Mouse (Mus musculus): ENCODE measurements around the gene Olfr814. TPM values are rescaled to one million over a fixed set of nuclear protein-coding genes. Genes with fewer than 3 reads are reported as not detected.
A peak's percentile ranks its signal among the peaks of the same experiment; 100 is the strongest.
"Not testable (repeated sequence)": the region's sequence is repeated elsewhere in the genome, so short reads cannot be mapped to it uniquely, and the experiment has no call there.

Gene Olfr814
- polyA plus RNA-seq (2014; fragmentation: Nextera tagmentation; extraction: Ambion mirVana): not detected in 2 replicates

DNA sequence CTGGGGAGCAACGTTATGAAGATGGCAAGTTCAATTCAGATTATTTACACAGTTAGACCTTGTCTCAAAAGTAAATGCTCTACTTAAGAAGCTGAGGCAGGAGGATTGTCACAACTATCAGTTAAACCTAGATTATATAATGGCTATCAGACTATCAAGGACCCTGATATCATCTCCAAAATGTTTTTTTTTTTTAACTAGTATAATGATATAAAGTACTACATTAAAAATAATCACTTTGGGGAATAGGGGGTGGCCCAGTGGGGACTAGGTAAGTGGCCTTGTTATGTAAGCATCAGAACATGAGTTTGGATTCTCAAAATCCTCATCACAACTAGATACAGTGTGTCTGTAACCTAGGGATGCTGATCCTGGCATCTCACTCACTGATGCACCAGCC, at the start of gene Olfr814:
TSS of gene Olfr814 (minus strand) at position 101 of the 400 bp plus-strand sequence.
- not testable (repeated sequence) for H3K4me1 ChIP-seq (ENCODE audit: control insufficient read depth, insufficient read depth, low read length); DNase-seq (ENCODE audit: low spot score); H3K9ac ChIP-seq (ENCODE audit: low read length); H3K36me3 ChIP-seq (ENCODE audit: control insufficient read depth, insufficient read depth, low read length); H3K27me3 ChIP-seq (replicated peaks; ENCODE audit: control insufficient read depth, insufficient read depth, low read length); H3K9me3 ChIP-seq (replicated peaks; ENCODE audit: control insufficient read depth, low read length); H3K4me2 ChIP-seq (ENCODE audit: low read length); ATAC-seq; H3K4me3 ChIP-seq (ENCODE audit: low read depth, low read length); H3K27ac ChIP-seq (ENCODE audit: low read depth, low read length)
- WGBS: no CpG with 5 or more reads among the region's 1 CpGs

DNA sequence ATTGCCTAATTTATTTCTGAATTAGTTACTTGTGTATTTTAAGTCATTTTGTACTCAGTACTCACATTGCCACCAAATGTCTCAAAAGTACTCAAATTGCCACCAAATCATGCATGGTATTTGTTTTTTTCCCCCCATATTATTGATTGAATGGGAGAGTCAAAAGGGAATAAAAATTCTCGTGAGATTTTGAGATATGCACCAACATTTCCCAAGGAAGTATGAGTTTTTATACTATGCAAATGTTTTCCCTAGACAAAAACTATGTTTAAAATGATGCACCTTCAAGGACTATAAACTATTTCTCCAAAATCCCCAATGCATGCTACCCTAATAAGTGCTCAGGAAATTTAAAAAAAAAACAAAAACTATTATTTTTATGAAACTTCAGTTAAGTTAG, 35.8 kb upstream of the Olfr814 start, which contains the start of gene Olfr816:
TSS of gene Olfr816 (minus strand) at position 101 of the 400 bp plus-strand sequence.
- Histone ChIP-seq H3K4me1 (ENCODE audit: control insufficient read depth, insufficient read depth, low read length) (no peaks in the 10 kb centered on the region), H3K9ac (ENCODE audit: low read length) (no peak within 1 kb of the TSS), H3K27ac (ENCODE audit: low read depth, low read length) (no peak within 1 kb of the TSS), H3K27me3 (replicated peaks; ENCODE audit: control insufficient read depth, insufficient read depth, low read length) (no peaks in the 10 kb centered on the region), H3K4me2 (ENCODE audit: low read length) (no peak within 1 kb of the TSS), H3K36me3 (ENCODE audit: control insufficient read depth, insufficient read depth, low read length) (no peaks in the 10 kb centered on the region), H3K4me3 (ENCODE audit: low read depth, low read length) (no peak within 1 kb of the TSS), H3K9me3 (replicated peaks; ENCODE audit: control insufficient read depth, low read length) (no peaks in the 10 kb centered on the region)
- ATAC-seq (no peak), DNase-seq (ENCODE audit: low spot score) (no peak)
- WGBS: 76% methylated on average over 1 of the region's 1 CpGs

DNA sequence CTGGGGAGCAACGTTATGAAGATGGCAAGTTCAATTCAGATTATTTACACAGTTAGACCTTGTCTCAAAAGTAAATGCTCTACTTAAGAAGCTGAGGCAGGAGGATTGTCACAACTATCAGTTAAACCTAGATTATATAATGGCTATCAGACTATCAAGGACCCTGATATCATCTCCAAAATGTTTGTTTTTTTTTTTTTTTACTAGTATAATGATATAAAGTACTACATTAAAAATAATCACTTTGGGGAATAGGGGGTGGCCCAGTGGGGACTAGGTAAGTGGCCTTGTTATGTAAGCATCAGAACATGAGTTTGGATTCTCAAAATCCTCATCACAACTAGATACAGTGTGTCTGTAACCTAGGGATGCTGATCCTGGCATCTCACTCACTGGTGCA, 26.1 kb upstream of the Olfr814 start, which contains the start of gene Olfr815:
TSS of gene Olfr815 (minus strand) at position 101 of the 400 bp plus-strand sequence.
- not testable (repeated sequence) for H3K4me1 ChIP-seq (ENCODE audit: control insufficient read depth, insufficient read depth, low read length); ATAC-seq; H3K27me3 ChIP-seq (replicated peaks; ENCODE audit: control insufficient read depth, insufficient read depth, low read length); H3K9ac ChIP-seq (ENCODE audit: low read length); H3K36me3 ChIP-seq (ENCODE audit: control insufficient read depth, insufficient read depth, low read length); DNase-seq (ENCODE audit: low spot score); H3K27ac ChIP-seq (ENCODE audit: low read depth, low read length); H3K9me3 ChIP-seq (replicated peaks; ENCODE audit: control insufficient read depth, low read length); H3K4me3 ChIP-seq (ENCODE audit: low read depth, low read length); H3K4me2 ChIP-seq (ENCODE audit: low read length)
- no CpG with 5 or more reads among the region's 1 CpGs for WGBS

DNA sequence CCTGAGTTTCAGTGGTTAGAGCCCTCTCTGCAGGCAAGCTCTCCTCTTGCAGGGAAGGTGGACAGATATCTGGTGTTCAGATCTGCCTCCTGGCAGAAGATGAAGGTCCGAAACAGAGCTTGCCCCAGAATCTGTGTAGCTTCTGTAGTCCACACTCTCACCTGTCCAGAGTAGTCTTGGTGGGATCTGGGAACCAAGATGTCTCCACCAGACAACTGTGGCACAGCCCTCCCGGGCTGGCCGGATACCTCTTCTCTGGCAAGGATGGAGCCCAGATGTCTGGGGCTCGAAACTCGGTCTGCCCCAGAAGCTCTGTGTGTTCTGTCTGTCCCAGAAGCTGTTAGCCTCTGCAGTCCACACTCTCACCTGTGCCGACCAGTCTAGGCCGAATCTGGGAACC, 6.3 kb upstream of the Olfr814 start:
- Histone ChIP-seq H3K9me3 (replicated peaks; ENCODE audit: control insufficient read depth, low read length) (no peaks in the 10 kb centered on the region), H3K4me2 (ENCODE audit: low read length) (no peak overlapping the region), H3K27me3 (replicated peaks; ENCODE audit: control insufficient read depth, insufficient read depth, low read length) (no peaks in the 10 kb centered on the region), H3K36me3 (ENCODE audit: control insufficient read depth, insufficient read depth, low read length) (no peaks in the 10 kb centered on the region), H3K9ac (ENCODE audit: low read length) (no peak overlapping the region), H3K27ac (ENCODE audit: low read depth, low read length) (no peak overlapping the region), H3K4me1 (ENCODE audit: control insufficient read depth, insufficient read depth, low read length) (no peaks in the 10 kb centered on the region), H3K4me3 (ENCODE audit: low read depth, low read length) (no peak overlapping the region)
- 93% methylated on average over 7 of the region's 7 CpGs for WGBS
- ATAC-seq (no peak), DNase-seq (ENCODE audit: low spot score) (no peak)

DNA sequence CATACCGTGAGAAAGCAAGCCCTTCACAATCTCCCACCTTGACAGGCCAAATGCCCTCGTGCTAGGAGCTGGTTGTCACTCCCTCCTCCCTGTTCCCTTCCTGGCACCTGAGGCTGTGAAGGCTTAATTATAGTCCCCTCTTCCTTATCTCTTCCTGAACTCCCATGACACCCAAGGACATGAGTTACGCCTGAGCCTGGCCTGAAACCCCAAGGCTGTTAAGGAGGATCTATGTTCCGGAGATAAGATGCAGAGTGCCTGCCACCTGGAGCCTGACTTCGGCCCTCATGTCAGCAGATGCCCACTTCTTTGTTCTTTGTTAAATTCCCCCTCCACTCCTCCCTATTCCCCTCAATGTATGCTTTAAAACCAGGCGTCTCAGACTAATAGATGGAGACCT, 5.8 kb upstream of the Olfr814 start:
- H3K36me3 ChIP-seq (ENCODE audit: control insufficient read depth, insufficient read depth, low read length); H3K4me2 ChIP-seq (ENCODE audit: low read length); H3K4me3 ChIP-seq (ENCODE audit: low read depth, low read length); H3K9me3 ChIP-seq (replicated peaks; ENCODE audit: control insufficient read depth, low read length); H3K4me1 ChIP-seq (ENCODE audit: control insufficient read depth, insufficient read depth, low read length); H3K9ac ChIP-seq (ENCODE audit: low read length); H3K27ac ChIP-seq (ENCODE audit: low read depth, low read length); ATAC-seq; H3K27me3 ChIP-seq (replicated peaks; ENCODE audit: control insufficient read depth, insufficient read depth, low read length); DNase-seq (ENCODE audit: low spot score): not testable (repeated sequence)
- 87% methylated on average over 6 of the region's 6 CpGs for WGBS

DNA sequence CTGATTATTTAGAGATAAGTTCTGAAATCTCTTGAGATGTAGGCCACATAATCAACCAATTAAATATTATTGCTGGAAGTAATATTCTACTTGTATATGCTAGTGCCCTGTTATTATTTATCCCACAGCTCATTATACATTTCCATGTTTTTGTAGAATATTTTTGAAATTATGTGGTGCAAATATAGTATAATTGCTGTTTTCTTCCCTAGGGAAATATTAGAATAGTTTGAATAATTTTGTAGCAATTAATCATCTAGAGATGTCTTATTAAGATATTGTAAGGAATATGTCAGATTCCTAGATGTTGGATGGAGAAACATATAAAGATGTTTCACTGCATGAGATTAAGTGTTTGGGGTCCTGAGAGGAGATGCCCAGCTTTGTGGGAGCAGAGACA, 24.6 kb downstream of the Olfr814 start, which contains the start of gene Olfr813:
TSS of gene Olfr813 (plus strand) at position 301 of the 400 bp plus-strand sequence.
- Histone ChIP-seq H3K4me3 (ENCODE audit: low read depth, low read length) (no peak within 1 kb of the TSS), H3K4me2 (ENCODE audit: low read length) (no peak within 1 kb of the TSS), H3K27me3 (replicated peaks; ENCODE audit: control insufficient read depth, insufficient read depth, low read length) (no peaks in the 10 kb centered on the region), H3K27ac (ENCODE audit: low read depth, low read length) (no peak within 1 kb of the TSS), H3K36me3 (ENCODE audit: control insufficient read depth, insufficient read depth, low read length) (no peaks in the 10 kb centered on the region), H3K9ac (ENCODE audit: low read length) (no peak within 1 kb of the TSS), H3K9me3 (replicated peaks; ENCODE audit: control insufficient read depth, low read length) (no peaks in the 10 kb centered on the region), H3K4me1 (ENCODE audit: control insufficient read depth, insufficient read depth, low read length) (no peaks in the 10 kb centered on the region)
- ATAC-seq (no peak), DNase-seq (ENCODE audit: low spot score) (no peak)

DNA sequence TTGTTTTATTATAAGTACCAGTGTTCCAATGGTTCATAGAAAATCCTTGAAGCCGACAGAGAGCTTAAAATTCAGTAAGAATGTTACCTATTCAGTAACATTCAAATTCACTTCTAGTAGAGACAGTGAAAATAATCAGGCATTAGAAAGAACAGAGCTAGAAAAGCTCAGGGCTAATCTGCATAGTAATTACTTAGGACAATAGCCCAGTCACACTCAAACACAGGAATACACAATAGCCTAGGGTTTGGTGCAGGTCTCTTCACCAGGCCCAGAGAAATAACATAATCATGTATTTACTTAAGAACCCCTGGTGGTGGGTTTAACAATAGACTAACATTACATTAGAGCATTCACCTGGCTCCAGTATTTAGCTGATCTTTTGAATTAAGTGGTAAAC, 32.3 kb downstream of the Olfr814 start:
- Histone ChIP-seq H3K36me3 (ENCODE audit: control insufficient read depth, insufficient read depth, low read length) (no peaks in the 10 kb centered on the region), H3K27ac (ENCODE audit: low read depth, low read length) (no peak overlapping the region), H3K9ac (ENCODE audit: low read length) (no peak overlapping the region), H3K9me3 (replicated peaks; ENCODE audit: control insufficient read depth, low read length) (no peaks in the 10 kb centered on the region), H3K4me3 (ENCODE audit: low read depth, low read length) (no peak overlapping the region), H3K4me1 (ENCODE audit: control insufficient read depth, insufficient read depth, low read length) (no peaks in the 10 kb centered on the region), H3K27me3 (replicated peaks; ENCODE audit: control insufficient read depth, insufficient read depth, low read length) (no peaks in the 10 kb centered on the region), H3K4me2 (ENCODE audit: low read length) (no peak overlapping the region)
- DNase-seq (ENCODE audit: low spot score): no peak
- ATAC-seq: peak; percentile 46; the same call in 1 of the 2 replicates
- 9% methylated on average over 1 of the region's 1 CpGs for WGBS

GRCm38 (mm10) chr10:129845994-129846393, 33.7 kb downstream of the Olfr814 start, which contains the start of gene Olfr812:
TSS of gene Olfr812 (minus strand) at chr10:129846094.
- ATAC-seq: no peak
- 73% methylated on average over 1 of the region's 1 CpGs for WGBS
- no peaks in the 10 kb centered on the region for H3K9me3 ChIP-seq (replicated peaks; ENCODE audit: control insufficient read depth, low read length)
- H3K4me1 ChIP-seq (ENCODE audit: control insufficient read depth, insufficient read depth, low read length): no peaks in the 10 kb centered on the region
- no peaks in the 10 kb centered on the region for H3K27me3 ChIP-seq (replicated peaks; ENCODE audit: control insufficient read depth, insufficient read depth, low read length)
- no peak for DNase-seq (ENCODE audit: low spot score)
- no peak within 1 kb of the TSS for H3K27ac ChIP-seq (ENCODE audit: low read depth, low read length)
- no peak within 1 kb of the TSS for H3K9ac ChIP-seq (ENCODE audit: low read length)
- no peak within 1 kb of the TSS for H3K4me3 ChIP-seq (ENCODE audit: low read depth, low read length)
- H3K36me3 ChIP-seq (ENCODE audit: control insufficient read depth, insufficient read depth, low read length): no peaks in the 10 kb centered on the region
- no peak within 1 kb of the TSS for H3K4me2 ChIP-seq (ENCODE audit: low read length)

Measured in forebrain, embryonic 14.5 days (tissue).